Mouse (Mus musculus) megakaryocyte, embryonic 14.5 days (primary cell): ENCODE measurements around the gene Acsm5.

ENCODE experiments used
- FLI1 ChIP-seq: IDR thresholded peaks from 2 replicates; pipeline ENCODE4 v1.6.1; 2012; ENCODE audit warnings: low read length, inconsistent platforms, mixed read lengths
- GATA1 ChIP-seq: IDR thresholded peaks from 3 replicates; pipeline ENCODE4 v1.6.1; 2012; ENCODE audit warnings: mixed read lengths, low read length, inconsistent platforms, borderline replicate concordance

- no peak for TF ChIP-seq FLI1
- TF ChIP-seq GATA1 = no peak
Measured at GRCm38 (mm10) chr7:119523389-119523788, 4.1 kb downstream of the Acsm5 start, which contains the start of gene Pdilt.
